Mouse (Mus musculus): ENCODE measurements around the gene Acadl. TPM values are rescaled to one million over a fixed set of nuclear protein-coding genes. Genes with fewer than 3 reads are reported as not detected.

Gene Acadl
- polyA plus RNA-seq, 1 experiment from 2014 or later, result 90.3 TPM

- Histone ChIP-seq H3K4me1 (peaks cover 6% of the 10 kb centered on the region; the same call in 1 of the 2 replicates), H3K9ac (no peak overlapping the region), H3K27ac (no peak overlapping the region), H3K9me3 (no peaks in the 10 kb centered on the region), H3K27me3 (no peaks in the 10 kb centered on the region), H3K36me3 (no peaks in the 10 kb centered on the region), H3K4me3 (no peak overlapping the region), H3K4me2 (no peak overlapping the region)
- 58% methylated on average over 7 of the region's 7 CpGs for WGBS
- ATAC-seq (ENCODE audit: insufficient number of reproducible peaks, low FRiP score, low TSS enrichment, low read depth), result no peak
Observed at GRCm38 (mm10) chr1:66871591-66871990, 8.5 kb upstream of the Acadl start.

- Histone ChIP-seq H3K4me3 (no peak overlapping the region), H3K4me2 (no peak overlapping the region), H3K27ac (no peak overlapping the region), H3K9me3 (no peaks in the 10 kb centered on the region), H3K27me3 (no peaks in the 10 kb centered on the region), H3K4me1 (peaks cover 7% of the 10 kb centered on the region; the same call in 1 of the 2 replicates), H3K36me3 (no peaks in the 10 kb centered on the region), H3K9ac (no peak overlapping the region)
- ATAC-seq (ENCODE audit: insufficient number of reproducible peaks, low FRiP score, low TSS enrichment, low read depth), result no peak
- 78% methylated on average over 4 of the region's 4 CpGs for WGBS
Observed at GRCm38 (mm10) chr1:66865633-66866032, 2.6 kb upstream of the Acadl start.

- no peak overlapping the region for H3K27ac ChIP-seq
- no peaks in the 10 kb centered on the region for H3K27me3 ChIP-seq
- no peaks in the 10 kb centered on the region for H3K9me3 ChIP-seq
- H3K9ac ChIP-seq, result no peak overlapping the region
- H3K4me3 ChIP-seq, result peak overlapping the region; percentile 81
- peaks cover 7% of the 10 kb centered on the region; the same call in 1 of the 2 replicates for H3K4me1 ChIP-seq
- H3K4me2 ChIP-seq, result peak overlapping the region; percentile 62
- WGBS, result 8% methylated on average over 9 of the region's 9 CpGs
- no peak for ATAC-seq (ENCODE audit: insufficient number of reproducible peaks, low FRiP score, low TSS enrichment, low read depth)
- no peaks in the 10 kb centered on the region; the same call in 1 of the 2 replicates for H3K36me3 ChIP-seq
Observed at GRCm38 (mm10) chr1:66863741-66864495, 841 bp upstream of the Acadl start.

GRCm38 (mm10) chr1:66861764-66862672 lies 1.1 kb downstream of the Acadl start:
- Histone ChIP-seq H3K27ac (0 out of 2 replicates have a peak overlapping the region, but pooled peaks have one; percentile 85), H3K36me3 (peaks cover 13% of the 10 kb centered on the region; the same call in 1 of the 2 replicates), H3K4me1 (peaks cover 7% of the 10 kb centered on the region; the same call in 1 of the 2 replicates), H3K4me3 (peak overlapping the region; percentile 81), H3K27me3 (no peaks in the 10 kb centered on the region), H3K9ac (no peak overlapping the region), H3K9me3 (no peaks in the 10 kb centered on the region), H3K4me2 (peak overlapping the region; percentile 62)
- WGBS, result 21% methylated on average over 14 of the region's 14 CpGs
- no peak for ATAC-seq (ENCODE audit: insufficient number of reproducible peaks, low FRiP score, low TSS enrichment, low read depth)

GRCm38 (mm10) chr1:66847506-66847905 lies 15.6 kb downstream of the Acadl start:
- ATAC-seq (ENCODE audit: insufficient number of reproducible peaks, low FRiP score, low TSS enrichment, low read depth), result no peak
- Histone ChIP-seq H3K27me3 (no peaks in the 10 kb centered on the region), H3K9ac (no peak overlapping the region), H3K27ac (no peak overlapping the region), H3K4me3 (no peak overlapping the region), H3K36me3 (peaks cover 60% of the 10 kb centered on the region), H3K4me1 (no peaks in the 10 kb centered on the region), H3K9me3 (no peaks in the 10 kb centered on the region), H3K4me2 (no peak overlapping the region)
- 95% methylated on average over 4 of the region's 4 CpGs for WGBS

- no peak overlapping the region for H3K9ac ChIP-seq
- H3K4me2 ChIP-seq, result no peak overlapping the region
- no peaks in the 10 kb centered on the region for H3K27me3 ChIP-seq
- 69% methylated on average over 5 of the region's 5 CpGs for WGBS
- no peak overlapping the region for H3K27ac ChIP-seq
- H3K9me3 ChIP-seq, result no peaks in the 10 kb centered on the region
- H3K4me1 ChIP-seq, result no peaks in the 10 kb centered on the region
- H3K4me3 ChIP-seq, result no peak overlapping the region
- no peak for ATAC-seq (ENCODE audit: insufficient number of reproducible peaks, low FRiP score, low TSS enrichment, low read depth)
- H3K36me3 ChIP-seq, result peaks cover 57% of the 10 kb centered on the region
Observed at GRCm38 (mm10) chr1:66845690-66846318, 17.3 kb downstream of the Acadl start.

- Histone ChIP-seq H3K9me3 (no peaks in the 10 kb centered on the region), H3K36me3 (peaks cover 36% of the 10 kb centered on the region), H3K4me3 (no peak overlapping the region), H3K27me3 (no peaks in the 10 kb centered on the region), H3K9ac (no peak overlapping the region), H3K4me1 (peaks cover 3% of the 10 kb centered on the region; the same call in 1 of the 2 replicates), H3K4me2 (no peak overlapping the region), H3K27ac (no peak overlapping the region)
- ATAC-seq (ENCODE audit: insufficient number of reproducible peaks, low FRiP score, low TSS enrichment, low read depth), result no peak
- WGBS, result 79% methylated on average over 10 of the region's 10 CpGs
Observed at GRCm38 (mm10) chr1:66841938-66842337, 21.1 kb downstream of the Acadl start.

GRCm38 (mm10) chr1:66841510-66841909 lies 21.6 kb downstream of the Acadl start:
- peaks cover 3% of the 10 kb centered on the region; the same call in 1 of the 2 replicates for H3K4me1 ChIP-seq
- H3K4me2 ChIP-seq, result no peak overlapping the region
- no peaks in the 10 kb centered on the region for H3K9me3 ChIP-seq
- peaks cover 34% of the 10 kb centered on the region for H3K36me3 ChIP-seq
- H3K9ac ChIP-seq, result no peak overlapping the region
- H3K4me3 ChIP-seq, result no peak overlapping the region
- 60% methylated on average over 6 of the region's 6 CpGs for WGBS
- no peak for ATAC-seq (ENCODE audit: insufficient number of reproducible peaks, low FRiP score, low TSS enrichment, low read depth)
- no peak overlapping the region for H3K27ac ChIP-seq
- no peaks in the 10 kb centered on the region for H3K27me3 ChIP-seq

- Histone ChIP-seq H3K4me3 (no peak overlapping the region), H3K27ac (no peak overlapping the region), H3K9ac (no peak overlapping the region), H3K4me1 (peaks cover 3% of the 10 kb centered on the region; the same call in 1 of the 2 replicates), H3K9me3 (no peaks in the 10 kb centered on the region), H3K36me3 (peaks cover 26% of the 10 kb centered on the region), H3K4me2 (no peak overlapping the region), H3K27me3 (no peaks in the 10 kb centered on the region)
- no peak for ATAC-seq (ENCODE audit: insufficient number of reproducible peaks, low FRiP score, low TSS enrichment, low read depth)
- 67% methylated on average over 7 of the region's 7 CpGs for WGBS
Observed at GRCm38 (mm10) chr1:66839755-66840438, 23.2 kb downstream of the Acadl start.

- H3K36me3 ChIP-seq, result peaks cover 24% of the 10 kb centered on the region
- H3K4me2 ChIP-seq, result no peak overlapping the region
- no peak overlapping the region for H3K4me3 ChIP-seq
- no peaks in the 10 kb centered on the region for H3K27me3 ChIP-seq
- no peaks in the 10 kb centered on the region for H3K9me3 ChIP-seq
- H3K4me1 ChIP-seq, result peaks cover 3% of the 10 kb centered on the region; the same call in 1 of the 2 replicates
- no peak overlapping the region for H3K27ac ChIP-seq
- ATAC-seq (ENCODE audit: insufficient number of reproducible peaks, low FRiP score, low TSS enrichment, low read depth), result no peak
- no peak overlapping the region for H3K9ac ChIP-seq
- WGBS, result 65% methylated on average over 1 of the region's 1 CpGs
Observed at GRCm38 (mm10) chr1:66839135-66839534, 23.9 kb downstream of the Acadl start.
